Mouse (Mus musculus) heart, postnatal 0 days (tissue): ENCODE data around the gene Serpina5.

Experiments
- CTCF ChIP-seq: IDR thresholded peaks from 2 replicates; pipeline ENCODE4 v1.5.1; 2016; ENCODE audit warnings: antibody characterized with exemption, control low read depth, low read depth
- EP300 ChIP-seq: IDR thresholded peaks from 2 replicates; pipeline ENCODE4 v1.6.1; 2016; ENCODE audit warnings: antibody characterized with exemption, low read depth

DNA sequence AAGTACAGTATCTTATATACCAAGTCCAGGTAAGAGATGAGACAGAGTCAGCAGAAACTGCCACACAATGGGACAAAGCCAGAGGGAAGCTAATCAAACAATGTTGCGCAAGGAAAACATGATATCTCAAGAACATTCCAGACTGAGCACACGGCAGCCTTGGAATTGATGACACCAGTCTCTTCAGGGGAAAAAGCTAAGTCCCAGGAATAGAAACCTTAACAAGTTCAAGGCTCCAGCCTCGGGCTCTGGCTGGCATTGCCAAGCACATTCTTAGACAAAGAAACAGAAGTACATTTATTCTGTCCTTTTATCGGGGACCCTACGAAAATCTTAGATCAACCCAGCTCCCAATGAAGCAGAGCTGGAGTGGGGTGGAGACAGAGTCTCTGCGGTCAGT lies at the start of gene Serpina5:
- TF ChIP-seq EP300 (no peak), CTCF (no peak)
